Mouse (Mus musculus): Measurements from ENCODE around the gene Ccdc189. TPM values are rescaled to one million over a fixed set of nuclear protein-coding genes. Genes with fewer than 3 reads are reported as not detected.

The Ccdc189 gene
- polyA plus RNA-seq, 1 experiment from 2014 or later = 4.2 TPM

GRCm38 (mm10) chr7:127614511-127614890 lies 26.1 kb upstream of the Ccdc189 start:
- peaks cover 34% of the 10 kb centered on the region for H3K36me3 ChIP-seq
- H3K9ac ChIP-seq = peak overlapping the region; percentile 86
- peak overlapping the region; percentile 82 for H3K27ac ChIP-seq
- peak overlapping the region; percentile 97 for H3K4me3 ChIP-seq
- peak overlapping the region; percentile 75 for H3K4me2 ChIP-seq
- WGBS = under 1% methylated on average over 33 of the region's 44 CpGs
- no peaks in the 10 kb centered on the region for H3K27me3 ChIP-seq
- H3K4me1 ChIP-seq = peaks cover 19% of the 10 kb centered on the region
- no peaks in the 10 kb centered on the region for H3K9me3 ChIP-seq
- peak; percentile 46 for ATAC-seq (ENCODE audit: insufficient number of reproducible peaks, low FRiP score, low TSS enrichment, low read depth)

- WGBS = 20% methylated on average over 8 of the region's 8 CpGs
- no peaks in the 10 kb centered on the region for H3K27me3 ChIP-seq
- peak overlapping the region; percentile 86 for H3K9ac ChIP-seq
- H3K9me3 ChIP-seq = no peaks in the 10 kb centered on the region
- H3K27ac ChIP-seq = peak overlapping the region; percentile 82; the same call in 1 of the 2 replicates
- H3K4me2 ChIP-seq = peak overlapping the region; percentile 75
- peaks cover 38% of the 10 kb centered on the region for H3K36me3 ChIP-seq
- H3K4me3 ChIP-seq = peak overlapping the region; percentile 97
- peaks cover 19% of the 10 kb centered on the region for H3K4me1 ChIP-seq
- ATAC-seq (ENCODE audit: insufficient number of reproducible peaks, low FRiP score, low TSS enrichment, low read depth) = no peak
Measured at GRCm38 (mm10) chr7:127614091-127614490, 25.7 kb upstream of the Ccdc189 start.

- peak overlapping the region; percentile 75; the same call in 1 of the 2 replicates for H3K4me2 ChIP-seq
- peak overlapping the region; percentile 97; the same call in 1 of the 2 replicates for H3K4me3 ChIP-seq
- H3K4me1 ChIP-seq = peaks cover 19% of the 10 kb centered on the region
- no peak overlapping the region for H3K27ac ChIP-seq
- ATAC-seq (ENCODE audit: insufficient number of reproducible peaks, low FRiP score, low TSS enrichment, low read depth) = no peak
- 82% methylated on average over 8 of the region's 8 CpGs for WGBS
- H3K27me3 ChIP-seq = no peaks in the 10 kb centered on the region
- H3K9ac ChIP-seq = no peak overlapping the region
- no peaks in the 10 kb centered on the region for H3K9me3 ChIP-seq
- peaks cover 44% of the 10 kb centered on the region for H3K36me3 ChIP-seq
Measured at GRCm38 (mm10) chr7:127613501-127613900, 25.1 kb upstream of the Ccdc189 start.

GRCm38 (mm10) chr7:127611561-127611960 lies 23.2 kb upstream of the Ccdc189 start:
- Histone ChIP-seq H3K27ac (no peak overlapping the region), H3K4me1 (peaks cover 19% of the 10 kb centered on the region), H3K4me3 (no peak overlapping the region), H3K4me2 (no peak overlapping the region), H3K9me3 (no peaks in the 10 kb centered on the region), H3K27me3 (no peaks in the 10 kb centered on the region), H3K9ac (no peak overlapping the region), H3K36me3 (peaks cover 60% of the 10 kb centered on the region)
- 96% methylated on average over 26 of the region's 26 CpGs for WGBS
- ATAC-seq (ENCODE audit: insufficient number of reproducible peaks, low FRiP score, low TSS enrichment, low read depth) = no peak

- Histone ChIP-seq H3K4me2 (no peak overlapping the region), H3K4me3 (no peak overlapping the region), H3K36me3 (peaks cover 65% of the 10 kb centered on the region), H3K9ac (no peak overlapping the region), H3K9me3 (no peaks in the 10 kb centered on the region), H3K4me1 (peaks cover 15% of the 10 kb centered on the region), H3K27ac (no peak overlapping the region), H3K27me3 (no peaks in the 10 kb centered on the region)
- no peak for ATAC-seq (ENCODE audit: insufficient number of reproducible peaks, low FRiP score, low TSS enrichment, low read depth)
- 96% methylated on average over 29 of the region's 29 CpGs for WGBS
Measured at GRCm38 (mm10) chr7:127611011-127611410, 22.6 kb upstream of the Ccdc189 start.

GRCm38 (mm10) chr7:127607150-127607549 lies 18.8 kb upstream of the Ccdc189 start:
- Histone ChIP-seq H3K36me3 (peaks cover 81% of the 10 kb centered on the region), H3K4me3 (no peak overlapping the region), H3K4me1 (no peaks in the 10 kb centered on the region), H3K4me2 (no peak overlapping the region), H3K9ac (no peak overlapping the region), H3K27me3 (no peaks in the 10 kb centered on the region), H3K27ac (no peak overlapping the region), H3K9me3 (no peaks in the 10 kb centered on the region)
- ATAC-seq (ENCODE audit: insufficient number of reproducible peaks, low FRiP score, low TSS enrichment, low read depth) = no peak
- WGBS = 86% methylated on average over 6 of the region's 6 CpGs

GRCm38 (mm10) chr7:127604256-127604655 lies 15.9 kb upstream of the Ccdc189 start:
- ATAC-seq (ENCODE audit: insufficient number of reproducible peaks, low FRiP score, low TSS enrichment, low read depth) = no peak
- Histone ChIP-seq H3K4me3 (no peak overlapping the region), H3K9ac (no peak overlapping the region)

GRCm38 (mm10) chr7:127602903-127603302 lies 14.5 kb upstream of the Ccdc189 start:
- peaks cover 79% of the 10 kb centered on the region for H3K36me3 ChIP-seq
- H3K9ac ChIP-seq = no peak overlapping the region
- no peak for ATAC-seq (ENCODE audit: insufficient number of reproducible peaks, low FRiP score, low TSS enrichment, low read depth)
- H3K4me2 ChIP-seq = no peak overlapping the region
- H3K4me1 ChIP-seq = no peaks in the 10 kb centered on the region
- H3K27me3 ChIP-seq = no peaks in the 10 kb centered on the region
- 86% methylated on average over 2 of the region's 2 CpGs for WGBS
- H3K9me3 ChIP-seq = no peaks in the 10 kb centered on the region
- H3K27ac ChIP-seq = no peak overlapping the region
- H3K4me3 ChIP-seq = no peak overlapping the region

More at GRCm38 (mm10) chr7:127604256-127604655, 15.9 kb upstream of the Ccdc189 start:
- Histone ChIP-seq H3K9me3 (no peaks in the 10 kb centered on the region), H3K27ac (no peak overlapping the region), H3K27me3 (no peaks in the 10 kb centered on the region), H3K36me3 (peaks cover 81% of the 10 kb centered on the region), H3K4me1 (no peaks in the 10 kb centered on the region), H3K4me2 (no peak overlapping the region)
- 87% methylated on average over 10 of the region's 10 CpGs for WGBS

GRCm38 (mm10) chr7:127601735-127602134 lies 13.3 kb upstream of the Ccdc189 start:
- no peak overlapping the region for H3K4me2 ChIP-seq
- H3K9me3 ChIP-seq = no peaks in the 10 kb centered on the region
- no peaks in the 10 kb centered on the region for H3K4me1 ChIP-seq
- H3K27ac ChIP-seq = no peak overlapping the region
- no peak for ATAC-seq (ENCODE audit: insufficient number of reproducible peaks, low FRiP score, low TSS enrichment, low read depth)
- H3K4me3 ChIP-seq = no peak overlapping the region
- no peaks in the 10 kb centered on the region for H3K27me3 ChIP-seq
- H3K36me3 ChIP-seq = peaks cover 80% of the 10 kb centered on the region
- H3K9ac ChIP-seq = no peak overlapping the region
- WGBS = 87% methylated on average over 4 of the region's 4 CpGs

GRCm38 (mm10) chr7:127600612-127601011 lies 12.2 kb upstream of the Ccdc189 start:
- H3K27ac ChIP-seq = no peak overlapping the region
- 90% methylated on average over 7 of the region's 7 CpGs for WGBS
- H3K27me3 ChIP-seq = no peaks in the 10 kb centered on the region
- ATAC-seq (ENCODE audit: insufficient number of reproducible peaks, low FRiP score, low TSS enrichment, low read depth) = no peak
- no peaks in the 10 kb centered on the region for H3K4me1 ChIP-seq
- H3K9me3 ChIP-seq = no peaks in the 10 kb centered on the region
- H3K4me3 ChIP-seq = no peak overlapping the region
- H3K4me2 ChIP-seq = no peak overlapping the region
- H3K36me3 ChIP-seq = peaks cover 85% of the 10 kb centered on the region
- no peak overlapping the region for H3K9ac ChIP-seq

- H3K4me2 ChIP-seq = no peak overlapping the region
- H3K4me3 ChIP-seq = no peak overlapping the region
- H3K36me3 ChIP-seq = peaks cover 97% of the 10 kb centered on the region
- H3K4me1 ChIP-seq = no peaks in the 10 kb centered on the region
- H3K9me3 ChIP-seq = no peaks in the 10 kb centered on the region
- H3K9ac ChIP-seq = no peak overlapping the region
- 94% methylated on average over 17 of the region's 17 CpGs for WGBS
- H3K27ac ChIP-seq = no peak overlapping the region
- ATAC-seq (ENCODE audit: insufficient number of reproducible peaks, low FRiP score, low TSS enrichment, low read depth) = no peak
- no peaks in the 10 kb centered on the region for H3K27me3 ChIP-seq
Measured at GRCm38 (mm10) chr7:127596747-127597146, 8.4 kb upstream of the Ccdc189 start.

GRCm38 (mm10) chr7:127592575-127592974 lies 4.2 kb upstream of the Ccdc189 start:
- peaks cover 80% of the 10 kb centered on the region for H3K36me3 ChIP-seq
- WGBS = 90% methylated on average over 14 of the region's 14 CpGs
- ATAC-seq (ENCODE audit: insufficient number of reproducible peaks, low FRiP score, low TSS enrichment, low read depth) = no peak
- H3K27ac ChIP-seq = no peak overlapping the region
- no peak overlapping the region for H3K4me3 ChIP-seq
- H3K4me2 ChIP-seq = no peak overlapping the region
- no peak overlapping the region for H3K9ac ChIP-seq
- peaks cover 10% of the 10 kb centered on the region for H3K4me1 ChIP-seq
- H3K27me3 ChIP-seq = no peaks in the 10 kb centered on the region
- no peaks in the 10 kb centered on the region for H3K9me3 ChIP-seq

GRCm38 (mm10) chr7:127591108-127591507 lies 2.7 kb upstream of the Ccdc189 start:
- H3K27ac ChIP-seq = no peak overlapping the region
- H3K27me3 ChIP-seq = no peaks in the 10 kb centered on the region
- peaks cover 65% of the 10 kb centered on the region for H3K36me3 ChIP-seq
- peaks cover 17% of the 10 kb centered on the region for H3K4me1 ChIP-seq
- H3K4me3 ChIP-seq = no peak overlapping the region
- 92% methylated on average over 10 of the region's 10 CpGs for WGBS
- no peaks in the 10 kb centered on the region for H3K9me3 ChIP-seq
- ATAC-seq (ENCODE audit: insufficient number of reproducible peaks, low FRiP score, low TSS enrichment, low read depth) = no peak
- H3K9ac ChIP-seq = no peak overlapping the region
- H3K4me2 ChIP-seq = no peak overlapping the region

All from limb, embryonic 15.5 days (tissue).